Mouse (Mus musculus): ENCODE results near the gene Itga6.

The Itga6 gene

DNA sequence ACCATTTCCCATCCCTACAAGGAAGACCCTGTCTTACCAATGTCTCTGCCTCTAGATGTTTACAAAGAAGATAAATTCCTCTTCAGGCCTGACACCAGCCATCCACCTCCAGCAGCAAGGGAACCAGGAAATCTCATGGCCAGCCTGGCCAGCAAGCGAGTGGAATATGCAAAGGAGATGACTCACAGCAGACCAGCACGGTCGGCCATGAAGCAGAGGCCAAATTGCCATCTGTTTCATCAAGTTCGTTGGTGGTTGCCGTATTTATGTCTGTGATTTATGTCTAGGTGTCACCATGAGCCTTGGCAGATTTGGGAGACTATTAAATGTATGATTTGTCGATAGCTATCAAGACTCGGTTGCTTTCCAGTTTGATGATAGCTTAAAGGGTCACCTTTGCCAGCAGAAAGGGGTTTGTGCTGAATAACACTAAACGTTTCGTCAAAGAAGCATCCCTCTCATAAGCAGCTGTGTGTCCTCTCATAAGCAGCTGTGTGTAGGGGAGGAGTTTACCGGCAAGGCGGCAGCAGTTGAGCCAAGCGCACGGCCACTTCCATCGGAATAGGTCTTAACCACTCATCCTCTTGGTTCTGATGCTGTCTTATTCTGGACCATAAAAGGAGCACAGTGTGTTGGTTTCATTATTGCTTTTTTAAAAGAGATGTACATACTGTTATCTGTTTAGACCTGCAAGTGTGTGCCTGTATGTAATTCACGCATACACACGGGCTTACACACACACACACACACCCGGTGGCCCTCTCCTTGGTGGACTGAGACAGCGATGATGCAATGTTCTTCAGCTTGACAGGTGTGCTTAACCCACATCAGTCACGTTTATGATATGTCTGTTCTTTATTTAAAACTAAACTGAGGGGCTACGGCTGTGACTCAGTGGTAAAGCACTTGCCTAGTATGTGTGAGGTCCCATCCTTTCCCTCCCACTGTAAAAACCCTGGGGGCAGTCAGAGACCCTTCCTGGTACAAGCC, 14.5 kb upstream of the Itga6 start:
- no peak for DNase-seq (ENCODE audit: low spot score)

- DNase-seq (ENCODE audit: low spot score) = no peak
Observed at GRCm38 (mm10) chr2:71734792-71735392, 10.5 kb upstream of the Itga6 start.

GRCm38 (mm10) chr2:71735541-71736159, 9.8 kb upstream of the Itga6 start:
- DNase-seq (ENCODE audit: low spot score) = no peak

- DNase-seq (ENCODE audit: low spot score) = no peak
Observed at GRCm38 (mm10) chr2:71736213-71736612, 9.2 kb upstream of the Itga6 start.

GRCm38 (mm10) chr2:71739173-71739860, 6.1 kb upstream of the Itga6 start:
- DNase-seq (ENCODE audit: low spot score) = no peak

GRCm38 (mm10) chr2:71742557-71742956, 2.9 kb upstream of the Itga6 start:
- DNase-seq (ENCODE audit: low spot score) = no peak

DNA sequence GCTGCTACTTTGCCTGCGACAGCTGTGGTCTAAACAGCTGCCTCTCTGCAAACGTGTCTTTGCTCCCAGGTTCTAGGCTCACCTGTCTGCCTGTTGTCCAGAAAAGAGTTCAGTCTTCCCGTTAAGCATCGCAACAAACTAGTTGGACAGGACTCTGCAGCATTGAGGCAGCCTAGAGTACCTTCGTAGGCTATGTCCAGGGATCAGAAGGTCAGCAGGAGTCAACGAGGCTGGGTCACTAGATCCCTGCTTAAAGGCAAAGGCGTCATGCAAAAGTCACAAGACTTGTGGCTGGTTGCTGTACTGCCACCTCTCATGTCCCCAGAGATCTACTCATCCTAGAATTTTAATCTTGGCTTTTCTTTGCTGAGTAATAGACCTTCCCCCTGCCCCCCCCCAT, 2.0 kb upstream of the Itga6 start:
- no peak for DNase-seq (ENCODE audit: low spot score)

DNA sequence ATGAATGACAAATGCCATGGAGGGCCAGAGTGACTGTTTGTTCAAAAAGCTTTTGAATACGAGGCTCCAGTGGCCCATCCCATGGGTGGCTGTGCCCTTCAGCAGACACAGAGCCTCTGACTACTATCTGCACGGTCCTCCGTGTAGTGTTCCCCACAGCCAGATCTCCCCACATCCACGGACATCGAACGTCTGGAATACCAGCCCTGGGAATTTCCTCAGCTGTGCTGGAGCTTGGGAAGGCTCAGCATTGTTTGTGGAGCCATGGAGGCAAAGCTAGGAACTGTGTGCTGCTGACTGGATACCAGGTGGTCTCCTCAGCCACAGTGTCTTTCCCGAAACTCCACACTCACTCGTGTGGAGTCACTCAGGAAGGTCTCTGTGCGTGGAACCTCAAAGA, 1.1 kb upstream of the Itga6 start:
- no peak for DNase-seq (ENCODE audit: low spot score)

DNA sequence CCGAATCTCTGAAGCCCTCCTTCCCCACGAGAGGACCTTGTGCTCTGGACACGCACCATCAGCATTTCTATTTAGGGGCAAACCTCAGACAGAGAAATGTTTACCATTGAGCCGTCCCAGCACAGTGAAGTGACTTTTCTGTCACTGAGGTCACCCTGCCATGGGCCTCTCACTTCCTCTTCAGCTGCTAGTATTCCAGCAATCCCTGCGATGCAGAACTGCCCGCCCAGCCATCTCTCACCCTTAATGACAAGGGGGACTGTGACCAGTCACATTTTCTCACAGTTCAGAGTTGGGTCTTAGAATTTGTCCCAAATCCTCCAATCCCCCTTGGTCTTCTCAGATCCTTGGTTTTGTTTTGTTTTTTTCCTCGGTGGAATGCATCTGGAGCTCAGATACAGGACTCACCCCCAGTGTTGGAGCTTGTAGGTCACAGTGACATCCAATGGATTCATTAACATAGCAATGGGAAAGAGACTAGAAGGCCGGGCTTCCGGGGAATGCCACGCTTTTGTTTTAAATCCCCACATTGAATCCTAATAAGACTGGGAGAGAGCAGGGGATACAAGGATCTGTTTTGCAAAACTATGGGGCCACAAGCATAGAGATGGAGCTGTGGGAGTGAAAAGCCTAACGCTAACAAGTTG, 432 bp upstream of the Itga6 start:
- DNase-seq (ENCODE audit: low spot score) = peak; percentile 23

DNA sequence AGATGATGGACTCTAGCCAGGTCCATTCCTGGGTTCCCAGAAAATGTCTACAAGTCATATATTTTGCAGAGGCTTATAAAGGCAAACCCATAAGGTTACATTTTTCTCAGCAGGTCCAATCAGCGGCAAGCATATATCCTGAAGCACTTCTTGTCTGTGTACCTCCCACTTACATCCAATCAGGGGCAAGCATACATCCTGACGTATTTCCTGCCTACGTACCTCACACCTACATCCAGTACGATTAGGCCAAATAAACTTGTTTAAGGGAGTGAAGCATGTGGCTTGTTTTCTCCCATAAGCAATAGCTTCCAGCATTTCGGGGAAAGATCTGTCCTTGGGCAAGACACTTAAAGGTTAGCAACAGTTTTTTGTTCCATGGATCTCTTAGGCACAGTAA, 3.0 kb downstream of the Itga6 start:
- no peak for DNase-seq (ENCODE audit: low spot score)

- DNase-seq (ENCODE audit: low spot score) = no peak
Observed at GRCm38 (mm10) chr2:71749367-71750086, 4.1 kb downstream of the Itga6 start.

DNA sequence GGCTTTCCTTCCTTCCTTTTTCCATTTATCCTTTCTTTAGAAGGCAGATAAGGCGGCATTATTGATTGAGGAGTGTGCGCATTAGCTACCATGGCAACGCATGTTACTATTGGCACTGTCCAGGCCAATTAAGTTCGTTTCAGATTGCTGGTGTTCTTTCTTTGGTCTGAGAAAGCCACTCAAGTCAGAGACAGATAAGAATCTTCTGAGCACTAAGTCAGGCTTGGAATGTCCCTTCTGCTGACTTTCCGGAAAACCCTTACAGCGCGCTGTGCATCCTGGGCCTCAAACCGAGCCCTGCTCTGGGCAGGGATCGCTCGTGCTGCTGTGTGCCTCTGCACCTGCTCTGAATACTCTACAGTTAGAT, 4.7 kb downstream of the Itga6 start:
- DNase-seq (ENCODE audit: low spot score) = no peak

- DNase-seq (ENCODE audit: low spot score) = peak; percentile 10
Observed at GRCm38 (mm10) chr2:71751336-71751735, 5.9 kb downstream of the Itga6 start.

DNA sequence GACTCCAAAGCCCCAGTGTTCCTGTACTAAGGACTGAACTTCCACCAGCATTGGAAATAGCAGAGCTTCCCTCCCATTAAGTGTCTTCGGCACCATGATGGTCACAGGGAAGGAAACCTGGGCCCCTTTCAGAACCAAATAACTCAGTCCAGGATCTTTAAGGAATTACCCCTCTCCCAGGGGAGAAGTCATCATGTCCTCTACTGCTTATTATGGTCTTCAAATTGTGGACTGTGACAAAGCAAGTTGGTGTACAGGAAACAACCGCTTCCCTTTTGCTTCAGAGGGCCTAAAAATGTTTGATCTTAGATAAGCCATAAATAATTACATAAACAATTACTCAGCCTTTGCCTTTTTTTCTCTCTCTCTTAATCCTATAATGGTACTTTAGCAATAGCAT, 6.4 kb downstream of the Itga6 start:
- DNase-seq (ENCODE audit: low spot score) = no peak

DNA sequence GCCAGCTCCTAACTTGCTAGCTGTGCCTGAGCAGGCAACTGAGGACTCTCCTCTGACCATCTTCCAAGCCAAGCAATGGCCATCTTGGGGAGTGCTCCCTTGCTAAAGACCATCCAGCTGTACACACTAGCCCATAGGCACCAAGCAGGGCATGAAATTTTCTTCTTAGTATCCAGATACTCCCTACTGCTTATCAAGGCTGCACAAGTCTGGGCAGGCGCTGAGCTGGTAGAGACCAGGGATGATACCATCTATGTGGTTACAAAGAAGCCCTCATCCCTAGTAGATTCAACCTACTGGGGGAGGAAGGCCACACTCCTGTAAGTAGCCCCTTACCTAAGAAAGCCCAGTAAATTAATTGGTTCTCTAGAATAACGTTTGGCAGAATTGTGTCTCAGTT, 7.0 kb downstream of the Itga6 start:
- no peak for DNase-seq (ENCODE audit: low spot score)

- DNase-seq (ENCODE audit: low spot score) = no peak
Observed at GRCm38 (mm10) chr2:71753161-71753560, 7.7 kb downstream of the Itga6 start.

GRCm38 (mm10) chr2:71755748-71756147, 10.3 kb downstream of the Itga6 start:
- no peak for DNase-seq (ENCODE audit: low spot score)

DNA sequence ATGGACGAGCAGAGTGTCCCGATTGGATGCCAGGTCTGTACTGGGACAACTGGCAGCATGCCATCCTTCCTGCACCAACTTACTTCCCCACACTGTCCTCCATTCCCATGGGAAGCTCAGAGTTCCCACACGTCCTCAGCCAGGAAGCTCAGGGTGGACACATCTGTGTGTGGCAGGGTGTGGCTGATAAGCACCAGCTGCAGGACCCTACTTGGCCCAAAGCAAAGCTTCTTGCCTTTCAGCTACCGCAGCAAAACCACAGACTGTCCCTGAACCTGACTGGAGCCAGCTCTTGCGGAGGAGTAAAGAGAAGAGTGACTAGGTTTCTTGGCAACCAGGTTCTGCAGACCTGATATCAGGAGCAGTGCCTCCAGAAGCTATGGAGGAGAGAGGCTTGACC, 11.7 kb downstream of the Itga6 start:
- peak; percentile 27 for DNase-seq (ENCODE audit: low spot score)

DNA sequence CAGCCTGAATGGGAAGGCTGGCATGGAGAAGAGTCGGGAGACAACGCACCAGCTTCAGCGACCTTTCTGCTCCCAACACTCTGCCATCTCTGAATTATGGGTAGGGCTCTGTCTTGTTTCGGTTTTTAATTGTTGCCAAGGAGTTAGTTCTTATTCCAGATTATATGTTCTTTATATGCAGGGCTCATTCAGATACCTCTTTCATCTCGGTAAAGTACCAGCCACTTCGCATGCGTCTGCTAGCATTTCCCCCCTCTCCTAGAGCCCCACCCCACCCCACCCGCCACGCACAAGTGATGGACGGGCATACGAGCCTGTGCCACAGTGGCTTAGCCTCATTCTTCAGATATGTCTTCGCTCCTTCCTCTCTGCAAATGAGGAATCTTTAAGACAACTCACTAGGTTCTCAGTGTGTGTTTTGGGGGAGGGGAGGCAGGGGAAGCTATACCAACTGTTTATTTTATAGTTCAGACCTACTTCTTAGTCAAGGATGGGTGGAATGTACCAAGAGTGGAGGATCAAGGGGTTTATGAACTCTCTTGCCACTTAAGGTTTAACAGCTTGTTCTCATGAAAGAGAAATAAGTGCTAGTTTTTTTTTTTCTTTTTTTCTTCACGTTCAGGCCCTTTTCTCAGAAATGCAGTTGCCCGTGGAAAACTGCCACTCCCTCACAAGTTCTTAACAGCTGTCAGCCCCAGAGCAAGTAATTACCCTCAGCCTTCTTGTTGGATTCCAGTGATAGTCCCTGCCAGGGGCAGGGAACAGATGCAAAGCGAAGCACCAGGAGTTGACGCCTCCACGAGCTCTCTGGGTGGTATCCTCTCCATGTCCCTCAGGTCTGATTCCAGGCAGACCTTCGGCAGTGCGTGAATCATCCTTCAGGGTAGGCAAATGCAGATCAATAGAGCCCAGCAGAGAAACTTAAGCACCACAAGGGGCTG, 13.4 kb downstream of the Itga6 start:
- no peak for DNase-seq (ENCODE audit: low spot score)

DNA sequence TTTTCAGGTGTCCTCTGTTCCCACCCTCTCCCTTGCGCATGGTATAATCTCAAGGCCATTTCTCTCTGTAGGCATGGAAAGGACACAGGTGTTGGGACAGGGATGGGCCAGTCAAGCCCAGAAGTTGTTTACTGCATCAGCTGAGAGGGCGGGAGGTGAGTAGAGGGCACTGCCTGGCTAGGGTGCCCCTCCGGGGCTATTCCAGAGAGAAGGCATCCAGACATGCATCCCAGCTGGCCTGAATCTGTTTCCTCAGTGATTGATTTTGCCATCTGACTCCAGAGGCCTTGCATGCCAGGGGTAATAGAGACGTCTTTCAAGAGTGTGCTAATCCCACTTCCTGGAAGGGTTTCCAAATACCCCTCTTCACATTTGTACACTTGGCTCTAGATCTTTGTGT, 14.7 kb downstream of the Itga6 start:
- DNase-seq (ENCODE audit: low spot score) = no peak

Data from ovary, postnatal 36 days (tissue).